Mouse (Mus musculus): ENCODE results near the gene Dnajc13. TPM values are rescaled to one million over a fixed set of nuclear protein-coding genes. Genes with fewer than 3 reads are reported as not detected.
A peak's percentile ranks its signal among the peaks of the same experiment; 100 is the strongest.

Gene Dnajc13
- total RNA-seq, 2 experiments from 2014 or later = 44.4 to 54.8 TPM

DNA sequence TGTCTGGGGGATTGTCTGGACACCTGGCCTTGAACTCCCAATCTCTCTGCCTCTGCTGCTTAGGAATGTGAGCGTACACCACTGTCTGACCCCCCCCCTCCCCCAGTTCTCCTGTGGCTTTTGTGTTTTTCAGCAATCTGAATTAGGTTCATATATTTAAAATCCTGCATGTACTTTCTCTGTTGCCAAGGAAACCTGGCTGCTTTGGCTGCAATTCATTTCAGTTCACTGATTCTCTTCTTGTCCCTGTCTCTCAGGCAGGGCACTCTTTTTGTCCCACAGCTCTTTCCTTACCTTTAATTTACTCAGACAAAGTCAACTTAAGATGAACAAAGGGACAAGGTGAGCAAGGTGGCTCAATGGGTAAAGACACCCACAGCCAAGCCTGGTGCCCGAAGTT, 134.6 kb downstream of the Dnajc13 start:
- DNase-seq (ENCODE audit: low spot score in 2 of 2) = no peak

DNA sequence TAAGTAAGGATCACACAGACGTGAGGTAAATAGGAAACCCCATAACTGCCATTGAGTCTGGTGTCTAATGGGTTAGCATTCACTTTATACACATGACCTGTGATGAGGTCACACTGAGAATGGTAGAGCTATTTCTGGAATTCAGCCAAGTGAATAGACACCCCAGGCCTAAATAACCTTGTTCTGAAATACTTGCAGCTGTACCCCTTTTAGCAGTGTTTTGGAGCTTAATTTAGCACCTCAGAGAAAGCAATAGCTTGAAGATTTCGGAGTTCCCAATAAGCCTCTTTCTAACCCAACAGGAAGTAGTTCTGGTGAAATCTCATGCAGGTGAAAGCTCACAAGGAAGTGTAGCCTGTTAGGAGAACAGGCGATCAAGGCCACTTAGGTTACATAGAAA, 135.9 kb downstream of the Dnajc13 start, which contains the start of gene Ackr4:
Ackr4 (minus strand) TSS at position 101 of the 400 bp plus-strand sequence.
- no peak for DNase-seq (ENCODE audit: low spot score in 2 of 2)

GRCm38 (mm10) chr9:104123622-104124021, 139.1 kb downstream of the Dnajc13 start:
- no peak for DNase-seq (ENCODE audit: low spot score in 2 of 2)

GRCm38 (mm10) chr9:104123101-104123500, 139.6 kb downstream of the Dnajc13 start:
- no peak for DNase-seq (ENCODE audit: low spot score in 2 of 2)

DNA sequence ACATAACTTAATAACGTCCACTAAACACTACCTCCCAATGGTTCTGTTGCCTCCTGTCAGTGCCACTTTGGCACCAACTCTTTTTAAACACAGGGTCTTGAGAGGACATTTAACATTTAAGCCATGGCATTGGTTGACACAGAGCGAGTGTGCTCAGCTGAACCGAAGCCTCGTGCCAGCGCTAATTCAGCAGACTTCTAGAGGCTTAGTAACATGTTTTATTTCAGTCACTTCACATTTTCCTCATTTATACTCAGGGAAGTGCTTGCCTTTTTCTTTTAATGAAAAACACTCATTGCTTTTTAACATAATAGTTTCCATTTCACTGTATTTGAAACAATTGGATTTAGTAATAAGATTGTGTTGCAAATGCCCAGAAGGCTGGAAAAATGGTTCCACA, 153.6 kb downstream of the Dnajc13 start:
- no peak for DNase-seq (ENCODE audit: low spot score in 2 of 2)

- no peak for DNase-seq (ENCODE audit: low spot score in 2 of 2)
Measured at GRCm38 (mm10) chr9:104108571-104109143, 154.1 kb downstream of the Dnajc13 start.

- no peak for DNase-seq (ENCODE audit: low spot score in 2 of 2)
Measured at GRCm38 (mm10) chr9:104107482-104107881, 155.2 kb downstream of the Dnajc13 start.

DNA sequence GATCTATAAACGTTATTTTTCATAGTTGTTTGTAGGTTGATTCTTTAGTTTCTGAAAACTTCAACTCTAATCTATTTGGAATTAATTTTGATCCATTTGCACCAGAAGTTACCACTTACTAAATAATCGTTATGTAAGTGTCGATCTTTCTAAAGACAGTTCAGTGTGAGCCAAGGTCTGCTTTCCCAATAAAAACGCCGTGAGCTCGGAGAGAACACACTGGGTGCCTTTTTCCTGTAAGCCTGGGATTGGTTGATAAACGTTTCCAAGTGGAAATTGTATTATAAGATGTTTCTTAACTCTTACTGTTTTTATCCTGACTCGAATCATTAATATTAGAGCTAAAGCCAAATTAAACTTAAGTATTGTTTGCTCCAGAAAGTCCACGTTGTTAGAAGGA, 155.8 kb downstream of the Dnajc13 start:
- no peak for DNase-seq (ENCODE audit: low spot score in 2 of 2)

GRCm38 (mm10) chr9:104104986-104105385, 157.7 kb downstream of the Dnajc13 start:
- DNase-seq (ENCODE audit: low spot score in 2 of 2) = no peak

DNA sequence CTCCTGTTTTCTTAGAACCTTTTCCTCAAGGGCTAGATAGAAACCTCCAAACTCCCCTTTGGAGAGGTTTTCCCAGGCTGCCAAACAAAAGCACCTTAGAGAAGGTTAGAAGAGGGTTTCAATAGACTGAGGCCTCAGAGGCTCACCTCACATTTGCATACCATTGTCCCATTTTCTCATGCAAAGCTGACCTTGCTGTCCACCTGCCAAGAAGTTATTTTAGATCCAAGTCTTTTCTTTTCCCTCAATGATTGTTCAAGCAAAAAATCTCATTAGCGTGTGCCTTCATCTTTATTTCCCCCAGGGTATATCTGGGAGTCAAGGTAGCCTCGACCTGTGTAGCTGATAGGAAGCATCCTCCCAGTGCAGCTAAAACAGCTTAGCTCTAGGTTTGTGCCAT, 159.8 kb downstream of the Dnajc13 start:
- DNase-seq (ENCODE audit: low spot score in 2 of 2) = no peak

GRCm38 (mm10) chr9:104102301-104102700, 160.4 kb downstream of the Dnajc13 start:
- peak in 1 of 2 experiments; percentile 26 for DNase-seq (ENCODE audit: low spot score in 2 of 2)

DNA sequence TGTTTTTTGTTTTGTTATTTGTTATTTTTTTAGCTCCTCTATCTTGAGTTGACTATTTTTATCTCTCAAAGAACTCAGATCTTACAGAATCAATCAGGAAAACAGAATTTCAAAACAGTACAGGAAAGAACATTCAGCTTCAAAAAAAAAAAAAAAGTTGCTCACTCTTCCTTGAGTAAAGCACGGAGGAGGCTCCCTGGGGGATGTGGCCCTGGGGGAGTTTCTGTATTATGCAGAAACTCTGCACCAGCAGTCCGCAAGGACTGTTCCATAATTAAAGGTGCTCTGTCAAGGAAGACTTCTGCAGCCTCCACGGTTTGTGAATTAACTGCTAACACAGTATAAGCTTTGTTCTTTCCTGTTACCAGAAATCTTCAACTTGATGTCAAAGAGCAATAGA, 161.3 kb downstream of the Dnajc13 start:
- no peak for DNase-seq (ENCODE audit: low spot score in 2 of 2)

Other genes with a start within 250 kb of the Dnajc13 start
- gene Gm28305, start 222.3 kb downstream of the Dnajc13 start, total RNA-seq (2021) = not detected
- 10 to 100 TPM; 28.7 to 30.6 TPM for gene Uba5, start 199.8 kb downstream of the Dnajc13 start, total RNA-seq (2021)
- gene Acad11, start 199.6 kb downstream of the Dnajc13 start, total RNA-seq (2021) = 10 to 100 TPM; 11.2 to 16.5 TPM
- gene Ackr4, start 136.0 kb downstream of the Dnajc13 start, total RNA-seq (2021) = 1 to 10 TPM; 2.6 to 3.0 TPM
- gene Acpp, start 74.8 kb upstream of the Dnajc13 start, total RNA-seq (2021) = under 1 TPM; 0.32 to 0.57 TPM

All from gastrocnemius, postnatal 4 days (tissue).